Mouse (Mus musculus) left cerebral cortex, adult 18-20 months (tissue): ENCODE results near the gene Gpc6. TPM values are rescaled to one million over a fixed set of nuclear protein-coding genes. Genes with fewer than 3 reads are reported as not detected.
A peak's percentile ranks its signal among the peaks of the same experiment; 100 is the strongest.
"Not testable (repeated sequence)": the region's sequence is repeated elsewhere in the genome, so short reads cannot be mapped to it uniquely, and the experiment has no call there.

Experiments used
- DNase-seq, 2 experiments: peaks; one replicate each; pipeline ENCODE4 v3.0.0; 2021 to 2022; ENCODE audit warnings: low spot score in 2 of 2, mixed read lengths in 1 of 2
- total RNA-seq, 2 experiments: library from RNA; stranded (reverse); gene quantifications; 2 replicates each; pipeline ENCODE4 v1.2.3; 2021

Gpc6 gene
- total RNA-seq, 2 experiments from 2014 or later, result 12.4 to 12.8 TPM

- not testable (repeated sequence) for DNase-seq
Measured at GRCm38 (mm10) chr14:117446675-117447231, 521.6 kb downstream of the Gpc6 start.

- no peak for DNase-seq
Measured at GRCm38 (mm10) chr14:117451391-117451991, 526.4 kb downstream of the Gpc6 start.

DNA sequence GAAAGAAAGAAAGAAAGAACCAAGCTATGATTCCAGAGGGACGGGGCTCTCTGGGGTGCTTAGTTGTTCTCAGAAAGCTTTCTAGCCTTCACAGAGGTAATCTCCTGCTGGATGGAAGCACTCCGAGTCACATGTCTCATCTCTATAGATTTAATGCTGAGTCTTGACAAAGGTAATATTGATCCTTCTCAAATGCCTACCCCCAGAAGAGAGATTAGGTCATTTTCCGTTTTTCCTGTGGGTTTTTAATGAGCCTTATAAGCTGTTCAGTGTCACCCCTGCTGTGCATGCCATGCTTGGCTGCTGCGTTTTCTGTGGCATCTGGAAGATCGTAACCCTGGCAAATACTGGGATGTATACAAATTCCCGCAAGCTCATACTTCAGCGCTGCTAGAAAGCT lies 527.0 kb downstream of the Gpc6 start:
- no peak for DNase-seq

DNA sequence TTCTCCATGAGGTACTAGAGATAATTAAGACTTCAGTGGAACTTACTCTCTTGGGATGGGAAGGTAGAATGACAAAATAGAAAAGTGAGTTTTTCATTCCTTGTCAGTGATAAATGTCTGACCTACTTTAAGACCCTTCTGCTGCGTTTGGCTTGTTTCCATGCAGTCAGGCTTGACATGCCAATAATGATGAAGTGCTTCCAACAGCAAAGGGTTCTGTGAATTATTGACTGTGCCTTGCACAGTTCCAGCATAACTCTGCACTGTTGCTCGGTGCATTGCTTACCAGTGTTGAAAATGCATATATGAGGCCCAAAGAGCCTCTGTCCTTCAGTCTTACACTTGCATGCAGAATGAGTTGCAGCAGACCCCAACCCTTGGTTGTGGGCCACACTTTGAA lies 548.3 kb downstream of the Gpc6 start:
- DNase-seq, result no peak

GRCm38 (mm10) chr14:117478879-117479278 lies 553.8 kb downstream of the Gpc6 start:
- no peak for DNase-seq

DNA sequence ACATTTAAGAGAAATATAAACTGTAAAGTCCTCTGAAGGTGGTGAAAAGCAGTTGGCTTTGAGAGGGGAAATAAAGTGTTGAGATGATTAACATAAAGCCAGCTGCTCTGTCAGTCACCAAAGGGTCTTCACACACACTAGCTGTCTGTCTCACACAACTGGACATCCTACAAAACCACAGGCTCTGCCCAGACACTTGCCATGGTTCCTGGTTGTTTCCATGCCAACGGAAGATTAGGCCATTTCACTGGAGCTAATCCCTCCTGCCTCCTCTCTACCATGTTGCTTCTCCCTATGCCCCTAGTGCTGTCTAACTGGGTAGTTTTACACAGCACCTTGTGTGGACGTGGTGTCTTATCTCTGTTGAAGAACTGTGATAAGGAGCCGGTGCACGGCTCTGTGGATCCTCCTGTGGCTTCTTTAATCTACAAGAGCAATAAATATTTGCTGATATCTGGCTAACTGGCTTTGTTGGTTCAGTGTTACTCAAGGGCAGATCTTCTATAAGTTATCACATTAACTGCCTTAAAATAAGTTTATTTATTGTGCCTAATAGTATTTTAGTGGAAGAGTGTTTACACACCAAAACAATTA lies 562.1 kb downstream of the Gpc6 start:
- no peak for DNase-seq

- no peak for DNase-seq
Measured at GRCm38 (mm10) chr14:117490469-117490868, 565.4 kb downstream of the Gpc6 start.

GRCm38 (mm10) chr14:117495118-117495517 lies 570.0 kb downstream of the Gpc6 start:
- DNase-seq, result no peak

DNA sequence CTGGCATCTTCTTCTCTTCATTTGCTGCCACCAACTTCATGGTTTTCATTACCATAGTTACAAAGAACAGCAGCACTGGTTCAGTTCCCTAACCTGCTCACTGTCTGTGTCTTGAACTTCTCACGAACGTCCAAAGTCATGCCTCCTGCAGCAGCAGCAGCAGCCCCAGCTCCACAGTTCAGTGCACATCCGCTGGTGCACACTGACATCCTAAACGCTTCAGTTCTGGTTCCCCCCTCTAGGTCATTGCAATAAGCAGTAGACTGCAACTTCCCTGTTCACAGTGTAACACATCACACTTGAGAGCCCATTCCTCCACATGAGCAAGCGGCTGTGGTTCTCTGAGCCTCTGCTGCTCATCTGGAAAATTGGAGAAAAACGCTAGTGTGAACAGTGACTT lies 573.7 kb downstream of the Gpc6 start:
- no peak for DNase-seq

GRCm38 (mm10) chr14:117499354-117499753 lies 574.2 kb downstream of the Gpc6 start:
- DNase-seq, result no peak

DNA sequence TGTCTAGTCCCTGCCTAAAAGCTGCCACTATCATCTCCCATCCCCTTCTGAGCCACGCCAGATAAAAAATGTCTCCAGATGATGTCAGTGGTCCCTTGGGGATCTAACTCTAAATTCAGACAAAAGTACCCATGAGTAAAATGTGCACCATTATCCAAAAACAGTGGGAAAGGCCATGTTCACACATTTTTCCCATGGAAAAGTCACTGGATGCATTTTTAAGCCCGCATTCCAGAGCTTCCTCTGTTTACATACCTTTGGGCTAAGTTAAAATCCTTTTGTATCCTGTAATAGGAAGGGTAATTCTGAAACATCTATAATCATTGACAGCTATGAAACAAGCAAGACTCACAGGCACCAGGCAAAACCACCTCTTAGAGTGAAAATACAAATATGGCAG lies 589.7 kb downstream of the Gpc6 start:
- no peak for DNase-seq

DNA sequence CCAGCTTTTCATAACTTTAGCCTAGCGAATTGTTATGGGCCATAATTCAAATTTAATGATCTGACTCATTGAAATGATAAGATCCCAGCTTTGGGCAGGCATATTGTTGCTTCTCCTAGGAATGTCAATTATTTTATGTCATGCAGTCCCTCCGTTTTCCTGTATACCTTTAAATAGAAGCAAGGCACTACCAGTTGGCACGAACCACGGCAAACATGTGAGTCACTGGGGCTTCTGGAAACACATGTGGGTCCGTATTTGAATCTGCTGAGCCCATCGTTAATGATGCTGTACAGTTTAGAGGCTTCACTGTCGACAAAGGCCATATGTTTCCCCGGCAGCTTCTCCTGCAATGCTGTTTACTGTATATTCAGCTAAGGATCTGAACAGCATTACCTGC lies 594.5 kb downstream of the Gpc6 start:
- DNase-seq, result peak; percentile 2 to 33

DNA sequence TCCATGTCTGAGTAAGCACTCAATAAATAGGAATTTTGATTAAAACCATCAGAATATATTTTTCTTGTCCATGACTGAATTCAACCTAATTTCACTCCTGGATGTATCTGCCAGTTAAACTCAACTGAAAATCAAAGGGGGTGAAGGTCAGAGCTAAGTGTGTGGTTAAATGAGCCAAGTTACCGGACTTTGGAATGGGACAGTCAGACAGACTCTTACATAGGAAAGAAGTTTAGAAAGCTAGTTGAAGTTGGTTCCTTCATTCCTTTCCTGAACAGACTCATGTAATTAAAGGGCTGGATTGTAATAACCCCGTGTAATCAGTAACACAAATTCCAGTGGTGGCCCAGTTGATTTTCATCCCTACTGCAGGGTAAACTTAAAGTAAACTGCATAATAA lies 595.6 kb downstream of the Gpc6 start:
- DNase-seq, result no peak

GRCm38 (mm10) chr14:117525133-117525532 lies 600.0 kb downstream of the Gpc6 start:
- DNase-seq, result no peak

DNA sequence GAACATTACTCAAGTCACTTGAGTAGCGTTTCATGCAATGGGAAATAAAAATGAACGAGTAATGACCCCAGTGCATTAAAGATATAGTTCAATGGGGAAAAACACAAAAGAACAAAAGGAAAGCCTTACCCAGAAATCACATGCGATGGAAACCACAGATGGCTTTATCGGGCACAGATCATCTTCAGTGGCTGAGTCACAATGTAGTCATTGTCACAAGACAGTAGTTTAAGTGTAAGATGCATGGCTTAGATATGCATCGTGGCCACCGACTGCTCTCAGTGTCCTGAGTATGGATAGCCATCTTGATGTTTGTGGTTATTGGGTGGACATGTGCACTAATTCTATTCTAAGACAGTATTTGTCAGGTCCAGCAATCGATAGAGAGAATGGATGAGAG lies 601.9 kb downstream of the Gpc6 start:
- no peak for DNase-seq

DNA sequence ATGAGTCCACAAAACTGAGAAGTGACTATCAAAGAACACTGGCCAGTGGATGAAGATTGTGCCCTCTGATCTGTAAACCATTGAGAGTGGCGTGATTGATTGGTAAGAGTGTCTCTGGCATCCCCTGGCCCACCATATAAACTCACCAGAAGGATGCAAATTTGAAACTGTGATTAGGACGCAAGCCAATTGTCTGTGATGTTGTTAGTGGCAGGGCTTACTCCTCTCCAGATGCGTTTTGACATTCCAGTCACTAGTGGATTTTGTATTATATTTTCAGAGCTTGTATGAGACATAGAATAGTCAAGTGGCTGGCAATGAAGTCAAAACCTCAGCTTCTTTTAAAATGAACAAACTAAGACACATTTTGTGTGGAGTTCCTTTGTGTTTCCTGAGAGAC lies 604.3 kb downstream of the Gpc6 start:
- DNase-seq, result no peak

- no peak for DNase-seq
Measured at GRCm38 (mm10) chr14:117552776-117553175, 627.7 kb downstream of the Gpc6 start.

DNA sequence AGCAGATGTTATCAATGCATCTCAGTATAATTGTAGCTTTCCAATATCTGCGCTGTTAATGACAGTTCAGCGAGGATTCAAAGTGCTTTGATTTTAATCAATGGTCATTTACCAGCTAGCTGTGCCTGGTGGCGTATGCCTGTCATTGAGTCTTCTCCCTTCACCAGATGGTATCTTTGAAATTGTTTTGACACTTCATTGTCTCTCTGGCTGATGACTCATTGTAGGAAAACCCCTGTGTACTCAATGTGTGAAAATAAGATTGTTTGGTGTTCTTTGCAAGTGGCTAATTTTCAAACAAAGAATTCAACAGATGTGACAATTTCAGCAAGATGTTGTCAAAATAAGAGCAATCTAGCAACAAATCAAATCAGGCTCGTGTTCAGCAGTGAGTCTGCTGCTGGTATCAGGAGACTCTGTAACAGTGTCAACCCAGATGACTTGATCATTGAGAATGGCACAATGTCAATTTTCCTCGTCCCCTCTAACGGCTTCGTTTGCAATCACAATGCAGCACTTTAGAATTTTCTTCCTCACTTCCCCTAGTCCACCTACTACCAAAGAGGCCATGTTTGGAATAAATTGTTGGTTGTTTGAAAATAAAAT lies 631.7 kb downstream of the Gpc6 start:
- no peak for DNase-seq

GRCm38 (mm10) chr14:117562146-117562545 lies 637.0 kb downstream of the Gpc6 start:
- DNase-seq, result no peak

GRCm38 (mm10) chr14:117569278-117569677 lies 644.2 kb downstream of the Gpc6 start:
- no peak for DNase-seq

- DNase-seq, result peak; percentile 7 to 29
Measured at GRCm38 (mm10) chr14:117572213-117572612, 647.1 kb downstream of the Gpc6 start.

- DNase-seq, result no peak
Measured at GRCm38 (mm10) chr14:117574216-117574615, 649.1 kb downstream of the Gpc6 start.

GRCm38 (mm10) chr14:117581740-117582139 lies 656.6 kb downstream of the Gpc6 start:
- DNase-seq, result no peak
